Mouse (Mus musculus): ENCODE measurements around the gene Usp28.

DNA sequence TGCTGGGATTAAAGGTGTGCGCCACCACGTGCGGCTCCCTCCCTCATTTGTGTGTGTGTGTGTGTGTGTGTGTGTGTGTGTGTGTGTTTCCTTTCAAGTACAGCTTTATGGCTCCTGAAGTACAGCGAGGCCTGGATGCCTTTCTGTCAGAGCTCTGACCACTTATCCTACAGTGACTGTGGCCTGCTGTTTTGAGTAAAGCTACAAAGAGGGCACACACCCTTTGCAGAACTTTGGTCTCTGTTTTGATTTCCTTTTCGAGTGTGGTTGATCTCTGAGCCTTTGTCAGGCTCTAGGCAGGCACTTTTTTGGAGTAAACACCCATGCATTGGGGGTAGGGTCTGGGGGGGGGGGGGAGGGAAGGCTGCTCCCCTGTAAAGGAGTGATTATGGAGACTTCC lies 4.8 kb upstream of the Usp28 start:
- TF ChIP-seq CTCF (IDR thresholded peaks at IDR 0.05; ENCODE audit: low read depth, low read length) (no peak), POLR2A (IDR thresholded peaks at IDR 0.05; ENCODE audit: borderline replicate concordance, low read depth, low read length) (no peak)

Data from bone marrow macrophage, adult 2 months (primary cell).